Mouse (Mus musculus) forebrain, embryonic 16.5 days (tissue): ENCODE measurements at regions not wholly inside any gene's neighbourhood (a gene's known extent, or its start where the extent isn't known, plus 50 kb on each side); places are given as distances from the start of the nearest gene placed in this dataset.

ENCODE experiments used
- ATAC-seq: fragments of 200-750 bp; cut with Nextera tagmentation; 2 replicates; pipeline ENCODE4 v1.8.0; 2017; ENCODE audit warnings: mild to moderate bottlenecking, moderate library complexity
- H3K27ac ChIP-seq: fragments of 300-500 bp; sonication (generic); 2 replicates; pipeline ENCODE4 v1.5.1; 2014; ENCODE audit warnings: low read length, control low read depth
- H3K27me3 ChIP-seq: fragments of 300-500 bp; sonication (generic); replicated peaks from 2 replicates; pipeline ENCODE4 v1.6.1; 2014; ENCODE audit warnings: low read length; ENCODE audit not compliant: control insufficient read depth, insufficient read depth
- H3K36me3 ChIP-seq: fragments of 300-500 bp; sonication (generic); 2 replicates; pipeline ENCODE4 v1.6.1; 2014; ENCODE audit not compliant: control insufficient read depth, insufficient read depth
- H3K4me1 ChIP-seq: fragments of 300-500 bp; sonication (generic); replicated peaks from 2 replicates; pipeline ENCODE4 v1.6.1; 2014; ENCODE audit warnings: low read length; ENCODE audit not compliant: control insufficient read depth, insufficient read depth
- H3K4me2 ChIP-seq: fragments of 300-500 bp; sonication (generic); 2 replicates; pipeline ENCODE4 v1.6.1; 2014; ENCODE audit warnings: mild to moderate bottlenecking, low read length, control low read depth
- H3K4me3 ChIP-seq: fragments of 300-500 bp; sonication (generic); replicated peaks from 2 replicates; pipeline ENCODE4 v1.5.1; 2014; ENCODE audit warnings: mild to moderate bottlenecking, low read length, control low read depth
- H3K9ac ChIP-seq: fragments of 300-500 bp; sonication (generic); replicated peaks from 2 replicates; pipeline ENCODE4 v1.6.1; 2014; ENCODE audit warnings: low read depth, low read length, control low read depth
- H3K9me3 ChIP-seq: fragments of 300-500 bp; sonication (generic); 2 replicates; pipeline ENCODE4 v1.6.1; 2016; ENCODE audit warnings: low read length; ENCODE audit not compliant: control insufficient read depth
- WGBS: fragments of 180-500 bp; shearing (Covaris S2); extraction: QIAGEN DNeasy Blood & Tissue Kit; methylation state at CpG from one replicate; pipeline ENCODE4 v1.1.7; 2014; 5-methylcytosine and 5-hydroxymethylcytosine counted together

GRCm38 (mm10) chr9:94589672-94590071, 51.8 kb upstream of the 1190002N15Rik start:
- Histone ChIP-seq H3K4me2 (no peak overlapping the region), H3K9me3 (no peaks in the 10 kb centered on the region), H3K9ac (no peak overlapping the region), H3K27me3 (no peaks in the 10 kb centered on the region), H3K27ac (no peak overlapping the region), H3K4me1 (no peaks in the 10 kb centered on the region), H3K4me3 (no peak overlapping the region), H3K36me3 (no peaks in the 10 kb centered on the region)
- no peak for ATAC-seq
- WGBS = 93% methylated on average over 2 of the region's 2 CpGs

- WGBS = 87% methylated on average over 2 of the region's 2 CpGs
- H3K9me3 ChIP-seq = no peaks in the 10 kb centered on the region
These were observed 64.7 kb upstream of the Slc9a9 start for GRCm38 (mm10) chr9:94604993-94605392.

GRCm38 (mm10) chr9:94606422-94606821, 63.3 kb upstream of the Slc9a9 start:
- no peak overlapping the region for H3K9ac ChIP-seq
- H3K4me1 ChIP-seq = peaks cover 8% of the 10 kb centered on the region
- no peaks in the 10 kb centered on the region for H3K27me3 ChIP-seq
- H3K27ac ChIP-seq = no peak overlapping the region
- no peaks in the 10 kb centered on the region for H3K9me3 ChIP-seq
- no peak overlapping the region for H3K4me2 ChIP-seq
- WGBS = 81% methylated on average over 2 of the region's 2 CpGs
- no peak for ATAC-seq
- H3K36me3 ChIP-seq = no peaks in the 10 kb centered on the region
- H3K4me3 ChIP-seq = no peak overlapping the region

More at GRCm38 (mm10) chr9:94604993-94605392, 64.7 kb upstream of the Slc9a9 start:
- Histone ChIP-seq H3K4me3 (no peak overlapping the region), H3K36me3 (no peaks in the 10 kb centered on the region), H3K9ac (no peak overlapping the region), H3K27me3 (no peaks in the 10 kb centered on the region), H3K27ac (no peak overlapping the region), H3K4me2 (no peak overlapping the region), H3K4me1 (peaks cover 2% of the 10 kb centered on the region; the same call in 1 of the 2 replicates)
- ATAC-seq = no peak

GRCm38 (mm10) chr9:94607011-94607749, 62.5 kb upstream of the Slc9a9 start:
- Histone ChIP-seq H3K9me3 (no peaks in the 10 kb centered on the region), H3K27ac (no peak overlapping the region), H3K4me1 (peaks cover 8% of the 10 kb centered on the region), H3K4me2 (no peak overlapping the region), H3K36me3 (no peaks in the 10 kb centered on the region), H3K9ac (no peak overlapping the region), H3K4me3 (no peak overlapping the region), H3K27me3 (no peaks in the 10 kb centered on the region)
- ATAC-seq = no peak
- 86% methylated on average over 13 of the region's 13 CpGs for WGBS

GRCm38 (mm10) chr9:94607750-94608106, 62.0 kb upstream of the Slc9a9 start:
- no peak overlapping the region for H3K4me3 ChIP-seq
- H3K9me3 ChIP-seq = no peaks in the 10 kb centered on the region
- H3K36me3 ChIP-seq = no peaks in the 10 kb centered on the region
- no peak overlapping the region for H3K4me2 ChIP-seq
- no peaks in the 10 kb centered on the region for H3K27me3 ChIP-seq
- H3K4me1 ChIP-seq = peaks cover 8% of the 10 kb centered on the region
- no peak for ATAC-seq
- H3K27ac ChIP-seq = no peak overlapping the region
- WGBS = 90% methylated on average over 2 of the region's 2 CpGs
- H3K9ac ChIP-seq = no peak overlapping the region

- Histone ChIP-seq H3K27me3 (no peaks in the 10 kb centered on the region), H3K9me3 (no peaks in the 10 kb centered on the region), H3K4me3 (no peak overlapping the region), H3K27ac (no peak overlapping the region), H3K4me1 (peaks cover 8% of the 10 kb centered on the region), H3K9ac (no peak overlapping the region), H3K36me3 (no peaks in the 10 kb centered on the region), H3K4me2 (no peak overlapping the region)
- no peak for ATAC-seq
- 37% methylated on average over 3 of the region's 3 CpGs for WGBS
These were observed 59.6 kb upstream of the Slc9a9 start for GRCm38 (mm10) chr9:94610101-94610500.

- Histone ChIP-seq H3K27me3 (no peaks in the 10 kb centered on the region), H3K4me3 (no peak overlapping the region), H3K9ac (no peak overlapping the region), H3K4me2 (no peak overlapping the region), H3K4me1 (peaks cover 8% of the 10 kb centered on the region), H3K27ac (no peak overlapping the region), H3K9me3 (no peaks in the 10 kb centered on the region), H3K36me3 (no peaks in the 10 kb centered on the region)
- peak; percentile 78 for ATAC-seq
- WGBS = 14% methylated on average over 5 of the region's 5 CpGs
These were observed 58.9 kb upstream of the Slc9a9 start for GRCm38 (mm10) chr9:94610600-94611337.

- Histone ChIP-seq H3K9me3 (no peaks in the 10 kb centered on the region), H3K36me3 (no peaks in the 10 kb centered on the region), H3K4me3 (no peak overlapping the region), H3K27me3 (no peaks in the 10 kb centered on the region), H3K4me1 (peaks cover 8% of the 10 kb centered on the region), H3K4me2 (no peak overlapping the region), H3K27ac (no peak overlapping the region), H3K9ac (no peak overlapping the region)
- 48% methylated on average over 6 of the region's 6 CpGs for WGBS
- peak; percentile 88 for ATAC-seq
These were observed 55.6 kb upstream of the Slc9a9 start for GRCm38 (mm10) chr9:94613891-94614671.

- 86% methylated on average over 11 of the region's 11 CpGs for WGBS
- peaks cover 6% of the 10 kb centered on the region for H3K4me1 ChIP-seq
- no peaks in the 10 kb centered on the region for H3K9me3 ChIP-seq
- H3K4me3 ChIP-seq = no peak overlapping the region
- H3K9ac ChIP-seq = no peak overlapping the region
- H3K36me3 ChIP-seq = no peaks in the 10 kb centered on the region
- H3K4me2 ChIP-seq = no peak overlapping the region
- H3K27ac ChIP-seq = no peak overlapping the region
- no peak for ATAC-seq
- H3K27me3 ChIP-seq = no peaks in the 10 kb centered on the region
These were observed 54.5 kb upstream of the Slc9a9 start for GRCm38 (mm10) chr9:94615205-94615604.
